Mouse (Mus musculus) embryo, embryonic 11.5 days (tissue): ENCODE measurements around the gene Zfp148.
"Not testable (repeated sequence)": the region's sequence is repeated elsewhere in the genome, so short reads cannot be mapped to it uniquely, and the experiment has no call there.

Experiments used
- DNase-seq: peaks from one replicate; pipeline ENCODE4 v3.0.0-alpha.2; 2012; ENCODE audit warnings: low read depth, low spot score

Gene Zfp148

GRCm38 (mm10) chr16:33461416-33461815, 80.8 kb downstream of the Zfp148 start:
- DNase-seq: no peak

- no peak for DNase-seq
These were observed 84.0 kb downstream of the Zfp148 start for GRCm38 (mm10) chr16:33464509-33465241.

- DNase-seq: no peak
These were observed 84.6 kb downstream of the Zfp148 start for GRCm38 (mm10) chr16:33465242-33465614.

GRCm38 (mm10) chr16:33467451-33467850, 86.8 kb downstream of the Zfp148 start:
- no peak for DNase-seq

GRCm38 (mm10) chr16:33469973-33470372, 89.3 kb downstream of the Zfp148 start:
- DNase-seq: no peak

DNA sequence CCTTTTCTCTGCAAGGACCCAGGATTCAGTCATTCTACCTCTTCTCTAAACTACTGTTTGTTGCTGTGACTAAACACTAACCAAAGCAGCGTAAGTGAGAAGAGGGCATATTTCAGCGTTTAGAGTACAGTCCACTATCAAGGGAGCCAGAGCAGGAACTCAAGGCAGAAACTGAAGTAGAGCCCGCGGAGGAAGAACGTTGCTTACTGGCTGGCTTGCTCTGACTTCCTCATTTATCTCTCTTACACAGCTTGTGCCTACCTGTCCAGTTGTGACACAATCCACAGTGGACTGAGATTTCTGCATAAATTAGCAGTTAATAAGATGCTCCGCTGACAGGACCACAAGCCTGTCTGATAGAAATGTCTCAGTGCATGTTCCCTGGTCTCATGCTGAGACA, 93.7 kb downstream of the Zfp148 start:
- DNase-seq: no peak

DNA sequence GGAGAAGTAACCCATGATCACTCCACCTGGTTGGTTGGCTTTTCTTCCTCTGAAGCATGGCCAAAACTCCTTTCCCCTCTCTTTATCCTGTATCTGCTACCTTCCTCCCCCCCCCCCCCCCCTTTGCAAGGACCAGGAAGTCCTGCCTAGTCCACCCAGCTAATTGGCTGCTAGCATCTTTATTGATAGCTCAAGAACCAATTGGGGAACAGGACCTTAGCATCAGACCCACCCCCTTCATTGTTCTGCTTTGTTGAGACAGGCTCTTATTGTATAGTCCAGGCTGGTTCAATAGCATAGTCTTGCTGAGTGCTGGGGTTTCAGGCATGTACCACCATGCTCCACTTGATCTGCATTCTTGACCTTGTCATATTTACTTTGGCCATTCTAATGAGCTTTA, 99.3 kb downstream of the Zfp148 start:
- no peak for DNase-seq

DNA sequence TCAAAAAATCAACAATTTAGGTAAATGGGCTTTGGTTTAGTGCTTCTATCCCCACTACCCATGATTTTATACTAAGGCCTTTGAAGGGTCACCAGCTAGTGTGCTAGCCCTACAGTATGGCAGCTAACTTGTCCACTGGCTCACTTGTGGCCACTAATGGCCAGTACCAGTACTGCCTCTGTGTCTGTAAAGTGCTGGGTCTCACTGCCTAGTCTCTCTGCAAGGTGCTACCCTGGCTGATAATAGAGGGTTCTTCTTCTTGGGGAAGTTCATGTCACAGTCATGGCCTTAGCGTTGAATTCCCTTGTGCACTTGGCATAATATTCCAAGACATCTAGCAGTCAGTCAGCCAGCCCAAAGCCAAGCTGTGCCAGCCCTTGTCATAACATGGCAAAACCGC, 100.5 kb downstream of the Zfp148 start:
- DNase-seq: no peak

DNA sequence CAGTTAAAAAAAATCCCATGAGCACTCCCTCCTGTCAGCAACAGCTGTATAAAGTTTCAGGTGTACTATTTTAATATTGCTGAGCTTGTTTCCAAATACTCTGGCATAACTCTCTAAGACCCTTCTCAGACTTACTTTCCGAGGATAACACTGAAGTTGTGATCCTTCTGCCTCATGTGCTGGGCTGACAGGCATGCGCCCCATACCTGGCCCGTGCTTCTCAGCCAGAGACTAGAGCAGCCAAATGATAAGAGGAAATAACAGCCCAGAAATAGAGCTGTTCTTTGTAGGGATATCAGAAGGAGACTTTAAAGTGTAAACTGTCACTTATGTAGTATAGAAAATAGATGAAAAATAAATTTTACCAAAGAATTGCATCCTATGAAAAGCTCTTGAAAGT, 101.7 kb downstream of the Zfp148 start:
- no peak for DNase-seq

- no peak for DNase-seq
These were observed 107.1 kb downstream of the Zfp148 start for GRCm38 (mm10) chr16:33487709-33488108.

- no peak for DNase-seq
These were observed 113.7 kb downstream of the Zfp148 start for GRCm38 (mm10) chr16:33494374-33494773.

DNA sequence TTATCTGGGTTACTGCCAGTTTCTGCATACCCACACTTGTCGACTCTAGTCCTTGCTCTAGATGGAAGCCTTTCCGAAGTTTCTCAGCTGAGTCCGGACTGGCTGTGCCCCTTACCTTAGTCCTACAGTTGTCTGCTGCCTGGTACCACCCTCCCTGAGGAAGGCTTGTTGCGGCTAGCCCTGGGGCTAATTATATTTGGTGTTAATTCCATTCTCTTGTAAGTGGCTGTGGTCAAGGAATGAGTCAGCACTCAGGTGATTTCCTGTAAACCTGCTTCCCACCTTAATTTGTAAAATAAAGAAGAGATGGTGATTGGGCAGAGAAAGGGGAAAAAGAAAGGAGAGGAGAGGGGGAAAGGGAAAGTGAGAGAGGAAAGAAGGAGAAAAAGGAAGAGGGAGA, 127.4 kb downstream of the Zfp148 start:
- DNase-seq: no peak

DNA sequence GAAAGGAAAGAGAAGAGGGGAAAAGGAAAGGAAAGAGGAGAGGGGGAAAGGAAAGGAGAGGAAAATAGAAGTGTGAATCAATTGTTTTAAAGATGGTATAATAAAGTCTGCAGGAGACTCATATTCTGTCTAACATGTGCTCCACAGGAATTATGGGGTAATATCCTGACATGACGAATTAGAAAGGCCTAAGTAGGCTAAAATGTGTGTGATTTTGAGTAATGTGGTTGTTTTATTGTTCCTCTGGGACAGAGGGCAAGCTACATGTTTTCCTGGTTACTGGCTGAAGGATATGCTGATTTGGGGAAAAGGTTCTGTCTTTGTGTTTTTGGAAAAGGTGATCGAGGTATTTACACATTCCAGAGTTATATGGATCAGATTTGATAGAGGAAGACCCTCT, 128.6 kb downstream of the Zfp148 start:
- not testable (repeated sequence) for DNase-seq

GRCm38 (mm10) chr16:33510856-33511255, 130.2 kb downstream of the Zfp148 start:
- DNase-seq: not testable (repeated sequence)

GRCm38 (mm10) chr16:33512555-33512954, 131.9 kb downstream of the Zfp148 start:
- no peak for DNase-seq

GRCm38 (mm10) chr16:33516807-33517565, 136.3 kb downstream of the Zfp148 start, which contains the start of gene Slc12a8:
TSS of gene Slc12a8 (plus strand) at chr16:33517328.
- no peak for DNase-seq

DNA sequence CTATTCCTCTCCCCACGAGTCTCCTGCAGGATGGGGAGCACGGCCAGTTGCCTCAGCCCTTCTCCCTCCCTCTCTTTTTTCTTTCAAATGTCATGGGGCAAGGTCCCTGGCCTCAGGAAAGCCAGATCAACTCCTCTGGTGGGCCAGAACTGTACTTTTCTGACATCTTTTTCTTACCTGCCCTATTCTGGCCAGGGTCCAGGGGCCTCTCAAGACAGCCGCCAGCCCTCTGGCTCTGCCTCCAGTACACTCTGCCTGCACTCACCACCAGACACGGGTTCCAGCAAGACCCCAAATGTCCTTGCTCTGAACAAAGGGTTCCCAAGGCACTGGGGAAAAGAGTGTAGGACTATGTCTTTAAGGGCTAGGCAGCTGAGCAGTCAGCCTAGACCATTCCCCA, 137.0 kb downstream of the Zfp148 start:
- DNase-seq: no peak

- no peak for DNase-seq
These were observed 137.6 kb downstream of the Zfp148 start for GRCm38 (mm10) chr16:33518236-33518635.

GRCm38 (mm10) chr16:33519916-33520568, 139.4 kb downstream of the Zfp148 start:
- DNase-seq: no peak

DNA sequence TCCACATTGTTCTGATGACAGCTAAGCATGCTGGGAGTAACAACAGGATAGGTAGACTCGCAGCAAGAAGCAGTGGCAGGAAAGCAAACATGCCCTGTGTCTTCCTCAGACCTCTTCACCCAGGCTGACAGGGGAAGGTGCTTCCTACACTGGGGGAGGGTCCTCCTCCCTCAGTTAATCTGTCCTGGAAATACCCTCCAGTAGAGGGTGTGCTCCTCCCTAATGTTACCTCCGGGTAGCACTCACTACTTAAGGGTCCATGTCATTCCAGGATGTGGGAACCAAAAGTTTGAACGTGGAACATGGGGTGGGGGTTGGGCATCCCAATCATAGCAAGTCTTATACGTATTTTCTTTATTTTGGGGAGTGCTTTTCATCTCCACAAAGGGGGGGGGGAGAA, 141.9 kb downstream of the Zfp148 start:
- DNase-seq: no peak

DNA sequence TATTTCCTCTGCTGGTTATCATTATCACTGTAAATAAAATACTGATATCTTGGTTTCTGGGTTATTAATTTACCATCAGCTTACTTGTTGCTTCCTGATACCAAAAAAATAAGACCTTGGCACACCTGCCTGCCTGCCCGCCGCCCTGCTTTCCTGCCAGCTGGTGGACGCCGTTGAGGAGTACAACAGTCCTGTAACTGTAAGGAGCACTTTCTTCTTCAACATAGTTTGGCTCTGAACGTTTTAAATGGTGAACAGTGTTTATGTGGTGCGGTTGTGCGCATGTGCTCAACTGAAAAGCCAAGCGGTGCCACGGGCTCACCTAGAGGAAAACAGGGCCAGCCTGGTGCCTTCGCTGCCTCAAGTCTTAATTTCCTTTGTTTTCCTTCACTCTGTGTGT, 142.9 kb downstream of the Zfp148 start:
- DNase-seq: no peak
